Mouse (Mus musculus) embryonic fibroblast, embryonic 13.5 days (primary cell): ENCODE results near the gene Plac8.

Source experiments
- CTCF ChIP-seq: IDR thresholded peaks from 2 replicates; pipeline ENCODE4 v1.5.1; 2011; ENCODE audit warnings: mild to moderate bottlenecking, control low read depth, low read length, moderate library complexity, borderline replicate concordance; ENCODE audit not compliant: insufficient read depth
- POLR2A ChIP-seq: IDR thresholded peaks from 2 replicates; pipeline ENCODE4 v1.6.1; 2011; ENCODE audit warnings: low read depth, mild to moderate bottlenecking, control low read depth, low read length, moderate library complexity

- TF ChIP-seq POLR2A, result no peak
- TF ChIP-seq CTCF, result no peak
Measured at GRCm38 (mm10) chr5:100523331-100523730, 48.7 kb downstream of the Plac8 start.
